Mouse (Mus musculus) ovary, postnatal 14 days (tissue): ENCODE measurements around the gene Lmx1b.

ENCODE experiments used
- DNase-seq: peaks from one replicate; pipeline ENCODE4 v3.0.0; 2022; ENCODE audit warnings: low spot score

Gene Lmx1b

DNA sequence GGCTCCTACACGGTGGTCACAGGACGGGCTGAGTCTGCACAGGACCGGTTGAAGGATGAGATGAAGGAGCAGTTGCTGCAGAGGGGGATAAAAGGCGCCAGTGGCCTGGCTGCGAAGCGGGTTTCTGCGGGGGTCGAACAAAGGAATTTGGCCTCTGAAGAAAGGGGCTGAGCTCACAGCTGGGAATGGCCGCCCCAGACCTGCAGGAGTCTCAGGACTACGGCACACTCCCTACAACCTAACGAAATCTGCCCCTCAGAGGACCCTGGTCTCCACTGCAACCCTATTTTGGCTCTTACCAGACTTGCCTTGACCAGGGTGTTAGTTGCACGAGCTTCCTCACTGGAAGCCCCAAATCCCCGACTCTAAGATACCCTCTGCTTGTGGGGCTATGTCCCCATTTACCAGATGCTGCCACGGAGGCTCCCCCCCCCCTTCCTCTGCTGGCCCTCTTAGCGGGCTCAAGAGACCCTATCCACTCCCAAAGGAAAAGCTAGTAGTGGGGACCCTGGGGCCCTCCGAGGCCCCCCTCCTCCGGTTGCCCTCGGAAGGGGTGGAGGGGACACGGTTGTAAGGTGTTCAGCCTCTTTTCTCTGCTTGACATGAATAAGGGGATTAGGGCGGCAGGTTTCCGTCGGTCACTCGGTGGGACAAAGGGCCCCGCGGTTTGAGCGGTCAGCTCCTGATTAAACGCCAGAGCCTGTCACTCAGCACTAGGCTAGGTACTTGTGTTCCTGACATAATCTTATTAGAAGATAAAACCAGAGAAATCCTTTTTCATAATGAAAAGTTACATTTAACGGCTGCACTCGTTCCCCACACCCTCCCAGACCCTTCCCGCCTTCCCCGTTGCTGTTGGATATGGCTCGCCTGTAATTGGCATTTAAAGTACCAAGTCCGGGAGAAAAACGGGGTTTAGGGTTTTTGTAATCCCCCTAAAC, 10.0 kb downstream of the Lmx1b start:
- DNase-seq: no peak

DNA sequence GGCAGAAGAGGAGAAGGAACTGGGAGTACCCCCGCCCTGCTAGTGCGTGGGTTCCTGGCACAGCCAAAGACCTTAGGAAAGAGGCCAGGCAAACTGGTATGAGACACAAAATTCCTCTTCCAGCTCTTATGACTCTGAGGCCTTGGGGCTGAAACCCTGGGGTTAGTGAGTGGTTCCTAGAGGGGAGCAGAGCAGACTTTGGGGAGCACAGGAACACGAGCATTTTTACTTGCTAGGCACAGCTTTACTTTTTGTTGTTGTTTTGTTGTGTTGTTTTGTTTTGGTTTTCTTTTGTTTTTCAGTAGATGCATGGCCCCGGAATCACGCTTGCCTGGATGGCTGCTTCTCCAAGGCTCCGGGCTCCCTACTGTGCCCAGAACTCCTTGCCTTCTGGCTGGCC, 10.7 kb downstream of the Lmx1b start:
- no peak for DNase-seq

DNA sequence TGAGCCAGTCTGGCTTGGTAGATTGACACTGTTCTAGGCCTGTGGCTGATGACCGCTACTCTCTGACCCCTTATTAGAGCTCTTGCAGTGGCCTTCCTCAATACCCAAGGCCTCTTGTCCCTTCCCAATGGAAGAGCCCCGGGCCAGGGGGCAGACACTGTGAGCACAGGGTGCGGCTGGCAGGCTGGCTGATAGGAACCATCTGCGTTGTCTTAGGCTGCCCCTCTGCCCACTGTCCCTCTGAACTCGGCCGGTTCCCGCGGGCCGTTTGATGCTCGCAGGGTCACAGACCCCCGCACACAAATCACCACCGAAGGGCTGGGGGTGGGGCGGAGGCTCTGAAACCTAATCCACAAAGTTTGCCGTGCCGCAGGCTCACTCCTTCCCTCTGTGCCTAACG, 11.5 kb downstream of the Lmx1b start:
- no peak for DNase-seq

DNA sequence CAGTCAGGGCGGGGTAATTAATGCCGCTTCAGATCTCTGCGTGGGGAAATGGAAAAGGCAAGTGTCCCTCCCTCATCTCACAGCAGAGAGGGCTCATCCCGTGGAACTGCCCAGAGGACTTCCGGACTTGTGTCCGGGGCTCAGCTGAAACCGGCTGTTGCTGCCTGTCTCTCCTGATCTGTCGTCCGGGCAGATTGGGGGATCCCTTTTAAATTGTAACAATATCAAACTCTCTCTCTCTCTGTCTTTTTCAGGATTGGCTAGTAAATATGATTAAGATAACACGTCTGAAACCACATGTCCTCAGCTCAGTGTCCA, 13.3 kb downstream of the Lmx1b start:
- no peak for DNase-seq

DNA sequence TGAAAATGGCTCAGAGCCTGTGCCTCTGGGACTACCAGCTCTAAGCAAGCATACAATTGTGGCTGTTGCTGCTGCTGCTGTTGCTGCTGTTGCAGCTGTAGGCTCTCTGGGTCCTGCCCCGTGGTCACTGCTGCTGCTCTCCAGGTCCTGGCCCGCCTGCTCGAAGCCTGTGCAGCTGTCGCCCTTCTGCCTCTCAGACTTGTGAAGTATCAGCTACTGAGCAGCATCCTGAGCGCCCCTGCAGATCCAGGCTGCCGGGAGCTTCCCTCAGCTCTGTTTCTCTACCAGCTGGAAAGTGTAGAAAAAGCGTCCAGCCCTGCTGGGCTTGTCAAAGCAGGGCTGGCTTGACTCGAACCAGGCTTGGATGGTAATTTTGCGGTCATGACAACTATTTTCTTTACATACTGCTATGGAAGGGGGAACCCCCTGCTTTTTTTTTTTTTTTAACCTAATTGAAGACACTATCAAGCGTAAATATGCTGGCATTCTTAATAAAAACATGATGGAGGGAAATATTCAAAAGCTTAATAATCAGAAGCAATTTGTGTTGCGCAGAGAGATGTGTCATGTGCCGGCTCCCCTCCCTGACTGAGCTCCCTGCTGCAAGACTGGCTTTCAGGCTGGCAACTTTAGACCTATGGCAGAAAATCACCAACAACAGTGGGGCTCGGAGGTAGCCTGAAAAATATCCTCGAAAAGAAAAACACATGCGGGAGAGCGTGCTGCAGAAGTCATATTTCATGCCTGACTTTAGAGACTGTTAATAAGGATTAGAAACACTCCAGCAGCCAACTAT, 13.9 kb downstream of the Lmx1b start:
- DNase-seq: no peak

DNA sequence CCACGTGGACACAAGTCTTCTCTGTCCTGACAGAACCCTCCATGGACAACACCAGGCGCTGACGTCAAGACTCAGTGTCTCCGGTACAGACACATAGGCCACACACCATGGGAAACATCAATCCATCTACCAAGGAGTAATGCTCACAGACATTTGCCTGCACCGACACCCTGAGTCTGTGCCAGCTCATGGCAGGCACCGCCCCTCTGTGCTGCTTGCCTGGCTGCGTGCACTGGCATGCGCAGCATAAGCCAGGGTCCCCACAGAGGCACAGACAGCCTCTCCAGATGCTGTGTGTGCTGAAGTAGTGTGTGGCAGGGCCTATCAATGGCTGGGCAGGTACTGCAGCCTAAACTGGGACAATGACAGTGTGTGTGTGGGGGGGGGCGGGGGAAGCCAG, 22.6 kb downstream of the Lmx1b start:
- no peak for DNase-seq

DNA sequence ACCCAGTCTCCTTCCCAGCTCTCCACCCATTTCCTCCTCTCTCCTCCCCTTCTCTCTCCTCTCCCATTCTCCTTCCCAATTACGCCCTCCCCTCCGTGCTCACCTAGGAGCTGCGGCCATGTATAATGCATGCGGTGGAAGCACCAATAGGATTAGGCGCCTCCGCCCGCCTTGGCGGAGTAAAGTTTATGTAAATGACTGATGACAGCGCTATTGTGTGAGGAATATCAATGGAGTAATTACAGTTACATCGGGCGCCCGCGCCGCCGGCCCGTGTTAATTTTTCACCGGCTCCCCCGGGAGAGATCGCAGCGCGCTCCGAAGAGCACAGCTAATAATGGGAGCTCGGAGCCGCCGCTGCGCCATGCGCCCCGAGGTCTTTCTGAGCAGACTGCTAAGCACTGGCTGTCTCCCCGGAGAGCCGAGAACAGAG, 23.9 kb downstream of the Lmx1b start:
- DNase-seq: no peak

DNA sequence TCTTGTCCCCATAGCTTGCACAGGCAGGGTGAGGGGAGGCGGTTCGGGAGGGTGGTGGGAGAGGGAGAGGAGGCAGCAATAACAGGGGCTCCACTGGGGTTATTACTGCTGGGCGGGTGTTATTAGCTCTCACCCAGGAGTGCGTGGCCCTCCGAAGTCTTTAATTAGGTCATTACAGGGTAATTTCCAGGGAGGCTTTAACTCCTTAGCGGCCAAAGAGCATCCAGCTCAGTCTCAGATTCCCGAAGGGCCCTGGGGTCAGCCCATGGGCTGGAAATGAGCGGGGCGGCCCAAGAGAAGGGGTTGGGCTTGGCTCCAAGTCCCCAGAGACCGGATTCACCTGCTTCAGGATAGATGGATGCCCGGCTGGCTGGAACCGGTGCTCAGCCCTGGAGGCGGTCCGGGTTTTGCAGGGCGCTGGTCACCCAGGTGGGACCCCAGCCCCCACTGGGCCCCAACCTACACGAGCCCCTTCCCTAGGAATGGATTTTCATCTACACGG, 24.4 kb downstream of the Lmx1b start:
- no peak for DNase-seq

DNA sequence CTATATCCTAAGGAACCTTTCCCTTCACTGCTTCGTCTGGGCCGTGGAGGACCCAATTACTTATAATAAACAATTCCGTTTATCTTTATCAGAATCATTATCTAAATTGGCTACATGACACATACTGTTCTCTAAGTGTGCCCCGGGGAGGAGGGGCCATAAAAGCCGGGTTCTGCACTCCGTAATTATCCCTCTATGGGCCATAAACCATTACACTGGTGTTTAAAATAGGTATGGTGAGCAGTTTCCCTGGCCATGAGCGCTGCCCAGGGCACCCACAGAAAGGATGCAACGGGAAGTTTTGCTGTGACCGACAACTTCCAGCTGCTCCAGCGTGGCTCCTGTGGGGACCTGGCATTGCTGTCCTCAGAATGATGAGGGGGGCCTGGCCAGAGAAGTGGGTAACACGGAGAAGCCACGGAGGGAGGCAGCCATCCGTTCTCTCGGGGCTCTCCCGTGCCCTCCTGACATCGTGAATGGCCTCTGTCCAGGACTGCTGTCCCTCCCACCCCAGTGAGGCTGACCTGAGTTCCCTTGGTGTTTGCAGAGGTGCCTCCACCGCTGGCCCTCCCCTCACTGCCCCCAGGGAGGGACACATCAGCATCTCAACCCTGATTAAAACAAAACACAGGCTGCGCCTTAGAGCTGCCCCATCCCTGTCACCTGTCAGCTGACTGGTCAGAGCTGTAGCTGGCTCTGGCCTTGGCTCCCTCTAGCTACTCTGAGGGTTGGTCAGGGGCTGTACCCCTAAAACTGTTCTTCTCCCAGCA, 34.6 kb downstream of the Lmx1b start:
- DNase-seq: no peak

DNA sequence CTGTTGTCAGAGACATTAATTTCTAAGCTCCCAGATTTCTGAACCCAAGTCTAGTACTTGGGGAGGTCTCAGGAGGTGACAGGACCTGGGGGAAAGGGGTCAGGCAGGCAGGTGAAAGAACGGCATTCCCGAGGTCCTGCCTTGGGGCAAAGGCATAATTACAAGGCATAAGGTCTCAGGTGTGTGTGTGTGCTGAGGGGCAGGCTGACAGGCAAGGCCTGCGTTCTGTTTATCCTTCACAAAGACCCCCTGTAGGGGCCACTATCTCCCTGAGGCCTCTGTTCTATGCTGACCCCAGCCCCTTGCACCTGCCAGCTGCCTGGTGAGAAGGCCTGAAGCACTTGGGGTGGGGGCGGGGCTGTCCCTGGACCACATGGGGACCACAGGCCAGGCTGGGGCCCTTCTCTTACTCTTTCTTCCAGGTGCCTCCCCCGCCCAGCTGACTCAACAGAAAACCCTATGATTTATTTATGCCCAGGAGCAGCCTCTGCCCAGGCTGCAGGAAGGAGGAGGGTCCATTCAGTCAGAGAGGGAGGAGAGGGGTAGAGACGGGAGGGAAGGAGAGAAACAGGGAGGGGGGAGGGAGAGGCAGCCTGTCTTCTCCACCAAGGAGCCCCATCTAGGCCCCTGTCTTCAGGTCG, 35.3 kb downstream of the Lmx1b start:
- no peak for DNase-seq

DNA sequence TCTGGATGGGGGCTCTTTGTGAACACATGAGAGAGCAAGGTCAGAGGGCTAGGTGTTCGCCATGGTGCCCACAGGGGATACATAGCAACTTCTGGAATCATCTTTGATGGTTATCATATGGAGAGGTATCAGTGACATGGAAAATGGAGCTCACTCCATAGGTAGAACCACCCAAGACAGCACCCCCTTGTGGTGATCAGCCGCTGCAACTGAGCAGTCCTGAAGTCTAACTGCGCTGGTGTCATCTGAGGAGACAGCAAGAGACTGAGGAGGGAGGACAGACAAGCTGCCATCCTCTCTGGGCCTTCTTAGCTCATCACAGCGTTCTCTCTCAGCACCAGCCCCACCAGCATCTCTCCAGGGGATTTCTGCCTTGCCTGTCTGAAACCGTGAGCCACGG, 39.8 kb downstream of the Lmx1b start:
- no peak for DNase-seq

DNA sequence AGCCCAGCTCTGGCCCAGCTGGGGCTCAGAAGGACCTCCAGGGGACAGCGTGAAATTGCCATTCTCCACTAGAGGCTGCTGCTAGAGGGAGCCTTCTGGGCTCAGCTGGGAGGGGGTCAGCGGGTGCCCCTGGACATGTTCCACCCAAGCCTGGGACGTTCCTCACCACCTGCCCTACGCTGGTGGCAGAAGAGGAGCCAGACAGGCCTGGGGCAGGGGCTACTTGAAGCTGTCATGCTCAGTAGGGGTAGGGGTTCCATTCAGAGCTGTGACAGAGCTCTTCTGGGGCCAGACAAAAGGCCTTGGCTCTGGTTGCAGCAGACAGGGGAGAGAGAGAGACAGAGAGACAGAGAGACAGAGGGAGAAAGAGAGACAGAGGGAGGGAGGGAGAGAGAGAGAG, 42.9 kb downstream of the Lmx1b start:
- DNase-seq: no peak

DNA sequence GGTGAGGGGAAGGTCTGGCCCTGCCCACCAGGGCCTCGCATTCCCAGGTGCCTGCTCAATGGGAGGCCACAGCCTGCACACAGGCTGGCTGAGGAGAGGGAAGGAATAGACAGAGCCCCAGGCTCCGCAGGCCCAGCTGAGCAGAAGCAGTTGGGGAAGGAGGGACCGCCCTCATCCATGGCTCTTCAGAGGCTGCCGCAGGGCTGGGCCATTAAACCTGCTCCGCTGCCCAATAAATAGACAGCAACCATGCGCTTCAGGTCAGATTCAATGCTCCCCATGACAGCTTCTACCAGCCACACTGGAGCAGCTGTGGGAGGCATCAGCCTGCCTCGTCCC, 45.3 kb downstream of the Lmx1b start:
- no peak for DNase-seq

DNA sequence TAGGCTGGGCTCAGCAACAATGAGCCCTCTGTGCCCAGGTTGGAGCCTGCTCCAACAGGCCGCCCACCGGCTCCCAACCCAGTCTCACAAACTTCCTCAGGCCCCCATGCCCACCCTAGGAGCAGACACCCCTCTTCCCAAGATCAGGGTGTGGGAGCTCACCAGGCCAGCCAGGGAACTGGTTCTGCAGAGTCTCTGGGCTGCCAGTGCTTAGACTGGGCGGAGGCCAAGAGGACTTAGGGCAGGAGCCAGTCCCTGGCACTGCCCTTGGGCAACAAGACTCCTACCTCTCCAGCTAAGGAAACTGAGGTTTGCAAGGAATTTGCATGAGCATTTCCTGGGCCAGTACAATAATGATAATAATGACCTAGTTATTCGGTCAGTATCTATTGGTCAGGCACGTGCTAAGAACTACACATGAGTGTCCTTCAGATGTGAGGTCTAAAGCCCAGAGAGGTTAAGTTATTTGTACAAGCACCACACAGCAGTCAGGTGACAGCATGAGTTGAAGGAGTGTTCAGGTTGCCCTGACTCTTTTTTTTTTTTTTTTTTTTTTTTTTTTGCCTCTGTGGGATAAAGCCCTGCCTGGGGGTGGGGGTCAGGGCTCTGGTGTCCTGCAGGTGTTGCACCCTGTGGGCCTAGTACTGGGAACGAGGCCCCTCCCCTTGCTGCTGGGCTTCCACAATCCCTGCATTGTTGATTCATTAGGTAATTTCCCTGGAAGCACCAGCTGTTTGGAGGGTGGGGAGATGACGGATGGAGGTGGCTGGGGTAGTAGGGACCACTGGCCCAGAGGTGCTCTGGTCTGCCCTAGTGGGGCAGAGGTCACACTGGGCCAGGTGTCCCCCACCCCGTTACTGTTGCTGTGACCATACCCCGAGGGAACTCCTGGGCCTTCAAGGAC, 45.9 kb downstream of the Lmx1b start:
- no peak for DNase-seq

DNA sequence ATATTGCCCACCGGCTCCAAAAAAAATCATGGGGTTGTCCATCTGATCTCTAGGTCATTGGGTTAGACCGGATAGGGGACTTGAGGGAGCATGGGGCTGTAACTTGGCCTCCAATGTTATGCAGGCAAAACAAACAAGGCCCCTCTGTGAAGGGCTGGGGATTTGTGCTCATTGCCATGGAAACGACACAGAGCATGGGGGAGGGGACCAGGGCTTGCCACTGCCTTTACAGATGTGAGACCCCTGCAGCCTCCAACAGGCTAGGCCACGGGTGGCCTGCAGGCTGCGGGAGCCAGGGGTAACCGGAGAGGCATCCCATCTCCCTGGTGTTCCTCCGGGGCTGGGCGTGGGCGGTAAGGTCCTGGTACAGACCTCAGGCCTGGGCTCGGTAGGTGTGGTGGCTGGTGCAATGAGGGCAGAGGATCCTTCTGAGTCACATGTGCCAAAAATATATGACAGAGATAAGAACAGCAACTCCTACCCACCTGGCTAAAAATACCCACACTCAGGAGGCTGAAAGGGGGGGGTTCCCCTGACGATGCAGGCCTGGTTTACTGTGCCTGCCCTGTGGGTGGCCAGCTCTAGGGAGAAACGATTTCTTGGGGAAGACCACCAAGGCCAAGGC, 47.3 kb downstream of the Lmx1b start:
- no peak for DNase-seq

DNA sequence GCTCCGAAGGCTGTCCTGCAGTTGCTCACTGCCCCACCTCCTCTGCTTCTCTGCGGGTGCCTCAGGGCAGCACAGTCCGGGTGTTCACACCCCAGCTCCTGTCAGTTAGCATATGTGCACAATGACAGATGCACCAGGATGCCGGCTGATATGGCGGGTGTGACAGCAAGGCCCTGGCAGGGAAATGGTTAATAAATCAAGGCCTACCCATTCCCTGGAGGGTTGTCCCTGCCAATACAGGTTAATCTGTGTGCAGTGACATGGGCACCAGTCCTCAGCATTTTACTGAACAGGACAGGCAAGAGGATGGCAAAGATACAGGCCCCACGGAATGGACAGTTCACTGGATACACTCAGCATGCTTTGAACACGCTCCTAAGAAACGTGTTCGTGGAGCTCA, 51.0 kb downstream of the Lmx1b start:
- DNase-seq: no peak

DNA sequence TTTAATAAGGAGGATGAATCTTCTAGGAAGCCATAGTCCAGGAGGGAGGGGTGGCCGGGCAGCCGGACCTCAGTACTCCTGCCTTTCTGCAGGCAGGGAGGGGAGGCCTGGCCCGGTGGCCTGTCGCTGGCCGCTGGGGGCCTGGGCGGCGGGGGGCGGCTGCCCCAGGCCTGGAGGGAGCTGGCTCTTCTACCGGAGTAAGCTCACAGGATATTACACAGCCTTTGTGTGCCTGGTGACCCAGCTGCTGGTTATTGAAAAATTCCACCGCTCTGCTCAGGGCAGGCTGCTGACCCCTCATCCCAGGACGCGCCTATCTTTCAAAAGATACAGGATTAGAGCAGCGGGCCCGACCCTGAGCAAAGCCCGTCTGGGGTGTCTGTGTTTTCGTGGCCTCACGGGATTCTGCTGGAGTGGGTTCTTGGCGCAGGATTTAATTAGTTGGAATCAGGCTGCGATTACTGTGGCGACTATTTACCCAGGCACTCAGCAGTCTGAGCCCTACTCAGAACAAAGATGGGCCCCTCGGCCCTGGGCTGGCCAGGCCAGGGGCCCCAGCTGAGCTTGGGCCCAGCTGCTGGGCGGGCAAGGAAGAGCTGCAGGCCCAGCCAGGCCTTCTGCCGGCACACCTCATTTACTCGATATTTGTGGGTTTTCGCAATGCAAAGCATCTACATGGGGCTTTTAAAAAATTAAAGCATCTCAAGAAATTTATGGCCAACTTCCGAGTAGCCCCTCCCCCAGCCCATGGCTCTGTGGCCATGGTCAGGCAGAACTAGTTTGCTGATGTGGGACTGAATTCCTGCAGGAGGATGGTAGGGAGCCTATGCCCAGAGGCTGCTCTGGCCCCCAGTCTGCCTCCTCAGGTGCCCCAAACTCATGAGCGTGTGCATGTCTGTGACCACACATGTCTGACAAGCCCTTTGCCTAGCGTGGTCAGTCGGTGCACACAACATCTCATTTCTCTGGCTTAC, 55.1 kb downstream of the Lmx1b start:
- DNase-seq: no peak

DNA sequence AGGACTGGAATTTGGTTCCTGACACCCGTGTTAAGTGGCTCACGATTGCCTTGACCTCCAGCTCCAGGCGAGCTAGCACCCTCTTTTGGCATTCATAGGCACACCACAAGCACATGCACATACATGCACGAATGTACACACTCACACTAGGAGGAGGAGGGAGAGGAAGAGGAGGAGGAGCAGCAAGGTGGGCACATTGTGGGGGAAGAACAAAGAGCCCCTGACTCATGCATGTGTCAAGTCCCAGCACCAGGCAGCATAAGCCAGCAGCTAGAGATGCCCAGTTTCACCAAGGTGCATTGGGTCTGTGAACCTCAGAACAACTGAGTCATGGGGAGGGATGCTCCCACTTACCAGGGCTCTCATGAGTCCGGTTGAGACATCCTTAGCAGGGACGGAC, 56.5 kb downstream of the Lmx1b start:
- DNase-seq: no peak

DNA sequence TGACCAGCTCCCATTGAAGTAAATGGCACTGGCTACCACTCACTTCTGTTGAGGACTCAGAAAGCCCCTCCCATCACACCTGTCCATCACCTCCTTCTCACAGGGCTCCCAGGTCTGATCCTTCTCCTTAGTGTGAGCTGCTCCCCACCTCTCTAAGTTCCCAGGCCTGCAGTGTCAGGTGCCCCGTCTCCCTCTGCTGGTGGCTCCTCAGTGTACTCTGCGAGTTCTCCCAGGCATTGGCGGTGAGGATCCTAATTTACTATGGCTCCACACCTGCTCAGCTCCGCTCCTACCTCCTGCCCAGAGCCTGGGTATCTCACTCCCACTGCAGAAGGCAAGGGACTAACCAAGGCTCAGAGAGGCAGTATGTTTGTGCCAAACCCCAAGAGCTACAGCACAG, 57.0 kb downstream of the Lmx1b start:
- DNase-seq: no peak
